Comparison of ENCODE assay signal across 11 mouse cellular contexts in genomic region chr6:13286542-13287273, GRCm38 (mm10).
DNase-seq lines count a peak whose midpoint lies in the region; ATAC-seq and TF ChIP-seq lines count a peak whose summit lies in the region.
"Had no signal": no experiment of that assay in that cellular context is flagged by ENCODE, and none has a peak within 500 bp of the region (broad histone marks: within the 10 kb centered on the region; RNA-seq: fewer than 3 reads in every experiment).

No protein-coding gene starts in this region.

- H3K9ac ChIP-seq in liver, postnatal 0 days (replicated peaks) = no peak overlapping the region
- no peak overlapping the region for H3K9ac ChIP-seq in embryonic facial prominence, embryonic 11.5 days (replicated peaks; ENCODE audit: low read length)
- no peak overlapping the region for H3K9ac ChIP-seq in stomach, embryonic 16.5 days (ENCODE audit: low read length)
- H3K9ac ChIP-seq: embryonic facial prominence, embryonic 15.5 days had no signal

- H3K4me1 ChIP-seq in liver, postnatal 0 days (ENCODE audit: insufficient read depth) = no peaks in the 10 kb centered on the region
- no peaks in the 10 kb centered on the region for H3K4me1 ChIP-seq in embryonic facial prominence, embryonic 11.5 days (ENCODE audit: control insufficient read depth, insufficient read depth, low read length)
- H3K4me1 ChIP-seq in limb, embryonic 10.5 days = no peaks in the 10 kb centered on the region
- no peaks in the 10 kb centered on the region; the same call in 1 of the 2 replicates for H3K4me1 ChIP-seq in stomach, embryonic 16.5 days (ENCODE audit: control insufficient read depth, insufficient read depth, low read length)
- H3K4me1 ChIP-seq: embryonic facial prominence, embryonic 15.5 days had no signal

- H3K27me3 ChIP-seq in liver, postnatal 0 days (ENCODE audit: insufficient read depth, low read length) = no peaks in the 10 kb centered on the region
- no peaks in the 10 kb centered on the region for H3K27me3 ChIP-seq in embryonic facial prominence, embryonic 11.5 days (ENCODE audit: control insufficient read depth, insufficient read depth, low read length)
- no peaks in the 10 kb centered on the region for H3K27me3 ChIP-seq in limb, embryonic 10.5 days (ENCODE audit: low read depth, poor library complexity, severe bottlenecking)
- no peaks in the 10 kb centered on the region for H3K27me3 ChIP-seq in stomach, embryonic 16.5 days (ENCODE audit: control insufficient read depth, insufficient read depth, low read length)
- H3K27me3 ChIP-seq: embryonic facial prominence, embryonic 15.5 days had no signal

- H3K4me3 ChIP-seq in liver, postnatal 0 days (ENCODE audit: low read depth, low read length) = no peak overlapping the region
- no peak overlapping the region for H3K4me3 ChIP-seq in embryonic facial prominence, embryonic 11.5 days (ENCODE audit: low read depth, low read length)
- H3K4me3 ChIP-seq in limb, embryonic 10.5 days = no peak overlapping the region
- H3K4me3 ChIP-seq in stomach, embryonic 16.5 days (replicated peaks; ENCODE audit: low read length) = no peak overlapping the region
- H3K4me3 ChIP-seq: embryonic facial prominence, embryonic 15.5 days had no signal

- TF ChIP-seq EP300 in liver, postnatal 0 days (IDR thresholded peaks at IDR 0.05; ENCODE audit: low read depth) = no peak

- no peak overlapping the region for H3K27ac ChIP-seq in liver, postnatal 0 days (ENCODE audit: low read depth)
- H3K27ac ChIP-seq in embryonic facial prominence, embryonic 11.5 days (replicated peaks; ENCODE audit: low read depth, low read length) = no peak overlapping the region
- no peak overlapping the region for H3K27ac ChIP-seq in limb, embryonic 10.5 days
- no peak overlapping the region for H3K27ac ChIP-seq in stomach, embryonic 16.5 days (ENCODE audit: low read length)
- H3K27ac ChIP-seq: embryonic facial prominence, embryonic 15.5 days had no signal

- no peak overlapping the region for H3K4me2 ChIP-seq in liver, postnatal 0 days (ENCODE audit: low read depth, low read length)
- H3K4me2 ChIP-seq in embryonic facial prominence, embryonic 11.5 days (ENCODE audit: low read depth, low read length) = no peak overlapping the region
- H3K4me2 ChIP-seq in stomach, embryonic 16.5 days (ENCODE audit: low read depth, low read length) = no peak overlapping the region
- H3K4me2 ChIP-seq: embryonic facial prominence, embryonic 15.5 days had no signal

- ATAC-seq in liver, postnatal 0 days = no peak
- peak; percentile 67 for ATAC-seq in embryonic facial prominence, embryonic 11.5 days (replicated peaks; ENCODE audit: insufficient number of reproducible peaks, low FRiP score, low TSS enrichment, low read depth)
- peak; percentile 17; the same call in 1 of the 2 replicates for ATAC-seq in stomach, embryonic 16.5 days (ENCODE audit: insufficient read depth, low FRiP score)

- H3K9me3 ChIP-seq in liver, postnatal 0 days (ENCODE audit: low read length) = no peaks in the 10 kb centered on the region
- H3K9me3 ChIP-seq in embryonic facial prominence, embryonic 11.5 days (replicated peaks; ENCODE audit: control insufficient read depth, low read length) = no peaks in the 10 kb centered on the region
- H3K9me3 ChIP-seq in limb, embryonic 10.5 days (replicated peaks) = no peaks in the 10 kb centered on the region
- H3K9me3 ChIP-seq in stomach, embryonic 16.5 days (replicated peaks; ENCODE audit: control insufficient read depth, low read length) = no peaks in the 10 kb centered on the region
- H3K9me3 ChIP-seq: embryonic facial prominence, embryonic 15.5 days had no signal

- no peak for DNase-seq in liver, postnatal 0 days
- no peak for DNase-seq in liver
- DNase-seq in embryonic facial prominence, embryonic 11.5 days (ENCODE audit: low spot score) = peak; percentile 43
- peak; percentile 32 for DNase-seq in limb, embryonic 10.5 days (ENCODE audit: low spot score)
- no peak for DNase-seq in gastrocnemius, postnatal 4 days (ENCODE audit: low spot score in 2 of 2)
- no peak for DNase-seq in kidney, adult 8-10 months
- DNase-seq: adrenal gland, adult 2 months; lung, adult 18-20 months; right cerebral cortex, adult 18-20 months had no signal

- WGBS in liver, postnatal 0 days (ENCODE audit: insufficient replicate concordance) = 45% methylated on average over 6 of the region's 6 CpGs
- WGBS in embryonic facial prominence, embryonic 11.5 days = 39% methylated on average over 6 of the region's 6 CpGs
- 56% methylated on average over 6 of the region's 6 CpGs for WGBS in limb, embryonic 10.5 days
- 56% methylated on average over 6 of the region's 6 CpGs for WGBS in stomach, embryonic 16.5 days

- TF ChIP-seq CTCF in liver, postnatal 0 days (IDR thresholded peaks at IDR 0.05; ENCODE audit: low read depth) = peak; percentile 21; the same call in 1 of the 2 replicates

- H3K36me3 ChIP-seq in liver, postnatal 0 days (replicated peaks; ENCODE audit: insufficient read depth, low read length) = no peaks in the 10 kb centered on the region
- no peaks in the 10 kb centered on the region for H3K36me3 ChIP-seq in embryonic facial prominence, embryonic 11.5 days (replicated peaks; ENCODE audit: control insufficient read depth, insufficient read depth, low read depth, low read length)
- H3K36me3 ChIP-seq in limb, embryonic 10.5 days = no peaks in the 10 kb centered on the region
- no peaks in the 10 kb centered on the region for H3K36me3 ChIP-seq in stomach, embryonic 16.5 days (ENCODE audit: control insufficient read depth, insufficient read depth, low read length)
- H3K36me3 ChIP-seq: embryonic facial prominence, embryonic 15.5 days had no signal

Comparison
In these comparisons a context has a peak if more than half of its experiments do, and no peak if none do; other contexts are left out.
1. DNase-seq: peak in embryonic facial prominence, embryonic 11.5 days (single experiment) and limb, embryonic 10.5 days (single experiment); none in liver, postnatal 0 days (single experiment), liver (single experiment), gastrocnemius, postnatal 4 days (0 of 2) and kidney, adult 8-10 months (0 of 2).